Mouse (Mus musculus) brain, embryonic 14.5 days (tissue): ENCODE results near the gene Emsy. TPM values are rescaled to one million over a fixed set of nuclear protein-coding genes. Genes with fewer than 3 reads are reported as not detected.

Experiments used
- DNase-seq: peaks from one replicate; pipeline ENCODE4 v3.0.0-alpha.2; 2011; ENCODE audit warnings: low read depth
- CTCF ChIP-seq: fragments of 200-500 bp; IDR thresholded peaks from 2 replicates; pipeline ENCODE4 v1.5.1; 2012; ENCODE audit warnings: inconsistent platforms, mild to moderate bottlenecking, moderate library complexity, borderline replicate concordance; ENCODE audit not compliant: insufficient read depth, insufficient read length; ENCODE audit errors: extremely low read depth
- POLR2A ChIP-seq: fragments of 200-500 bp; IDR thresholded peaks from 2 replicates; pipeline ENCODE4 v1.6.1; 2012; ENCODE audit warnings: mild to moderate bottlenecking, inconsistent platforms, borderline replicate concordance; ENCODE audit not compliant: poor library complexity, insufficient read depth, insufficient read length, severe bottlenecking; ENCODE audit errors: extremely low read depth
- polyA plus RNA-seq: library from polyadenylated mRNA; depleted of rRNA; stranded (reverse); fragments of >200 nt; gene quantifications from 2 replicates; pipeline ENCODE4 v1.2.3, GENCODE M21; 2012

Emsy gene
- polyA plus RNA-seq, 1 experiment: 66.7 TPM

DNA sequence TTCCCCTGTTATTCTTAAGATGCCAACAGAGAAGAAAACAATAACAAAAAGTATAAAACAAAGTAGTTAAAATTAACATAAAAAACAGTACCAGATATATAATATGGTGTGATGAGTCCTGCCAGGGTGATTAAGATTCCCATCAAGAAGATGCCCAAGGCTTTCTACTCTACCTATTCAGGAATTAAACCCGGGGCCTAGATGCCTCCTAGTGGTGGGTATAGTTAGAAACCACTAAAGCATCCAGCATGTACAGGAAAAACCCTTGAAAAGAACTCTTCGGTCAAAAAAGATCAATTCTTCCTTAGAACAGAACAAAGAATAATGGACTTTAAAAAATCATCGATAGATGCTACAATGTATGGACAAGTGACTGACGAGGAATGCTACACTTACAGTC, 49.4 kb downstream of the Emsy start:
- no peak for TF ChIP-seq POLR2A
- peak; percentile 12; the same call in 1 of the 2 replicates for TF ChIP-seq CTCF
- DNase-seq: peak; percentile 33

DNA sequence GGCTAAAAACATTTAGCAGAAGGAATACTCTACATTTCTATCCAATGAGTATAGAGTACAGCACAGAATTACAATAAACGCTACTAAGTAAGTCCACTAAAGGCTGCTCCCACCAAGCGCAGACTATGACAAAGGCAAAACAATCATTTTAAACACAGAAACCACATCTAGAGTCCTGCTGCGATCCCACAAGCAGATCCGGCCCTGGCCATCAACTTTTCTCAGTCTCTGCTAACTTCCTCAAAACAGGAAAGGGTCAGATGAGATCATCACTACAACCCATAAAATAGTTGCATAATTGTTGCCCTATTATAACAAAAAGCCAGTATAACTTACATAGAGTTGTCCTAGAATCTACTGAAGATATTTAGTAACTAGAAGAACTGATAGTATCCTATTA, 54.9 kb downstream of the Emsy start:
- TF ChIP-seq CTCF (no peak), POLR2A (no peak)
- no peak for DNase-seq

- TF ChIP-seq CTCF: no peak
- no peak for TF ChIP-seq POLR2A
- no peak for DNase-seq
Observed at GRCm38 (mm10) chr7:98597402-98597801, 59.2 kb downstream of the Emsy start.

- no peak for DNase-seq
- no peak for TF ChIP-seq CTCF
- TF ChIP-seq POLR2A: no peak
Observed at GRCm38 (mm10) chr7:98594731-98595130, 61.9 kb downstream of the Emsy start.

- no peak for DNase-seq
- TF ChIP-seq CTCF (no peak), POLR2A (no peak)
Observed at GRCm38 (mm10) chr7:98593276-98593675, 63.3 kb downstream of the Emsy start.

DNA sequence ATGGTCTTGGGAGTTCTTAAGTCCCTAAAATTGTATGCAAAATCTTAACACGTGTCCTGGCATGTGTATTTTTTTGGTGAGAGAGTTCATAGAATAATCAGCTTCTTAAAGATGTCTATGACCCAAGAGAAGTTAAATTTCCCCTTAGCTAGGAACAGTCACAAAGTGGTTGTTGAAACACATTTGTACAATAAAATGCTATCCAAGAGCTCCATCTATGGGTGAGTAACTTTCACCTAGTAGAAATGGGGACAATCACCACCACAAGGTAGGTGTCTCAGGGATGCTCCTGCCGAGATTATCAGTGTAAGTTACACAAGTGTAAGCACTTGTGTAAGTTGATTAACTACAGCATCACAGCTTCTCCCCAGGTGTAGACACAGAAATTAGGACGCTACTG, 67.6 kb downstream of the Emsy start:
- DNase-seq: peak; percentile 40
- no peak for TF ChIP-seq POLR2A
- TF ChIP-seq CTCF: 0 out of 2 replicates have a peak, but pooled peaks have one; percentile 19

GRCm38 (mm10) chr7:98586313-98586712, 70.3 kb downstream of the Emsy start:
- DNase-seq: no peak
- no peak for TF ChIP-seq POLR2A
- no peak for TF ChIP-seq CTCF

- TF ChIP-seq CTCF: no peak
- no peak for DNase-seq
Observed at GRCm38 (mm10) chr7:98584555-98584954, 72.0 kb downstream of the Emsy start.

DNA sequence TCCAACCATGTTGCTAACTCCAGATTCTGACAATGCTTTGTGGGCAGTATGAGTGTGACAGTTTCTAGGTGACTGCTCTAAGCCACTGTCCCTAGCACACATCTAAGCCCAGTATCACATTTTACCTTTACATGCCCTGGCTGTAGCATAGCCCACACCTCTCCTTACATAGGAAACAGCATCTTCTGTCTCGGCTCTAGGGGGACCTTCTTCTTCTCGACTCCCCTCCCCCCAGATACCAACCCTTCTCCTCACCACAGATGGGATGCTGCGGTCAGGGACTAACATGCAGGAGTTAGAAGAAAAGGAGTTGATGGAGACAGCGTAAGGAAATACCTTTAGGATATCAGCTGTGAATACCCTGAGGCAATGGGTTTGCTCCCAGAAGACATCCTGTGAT, 75.3 kb downstream of the Emsy start:
- no peak for TF ChIP-seq POLR2A
- TF ChIP-seq CTCF: no peak

DNA sequence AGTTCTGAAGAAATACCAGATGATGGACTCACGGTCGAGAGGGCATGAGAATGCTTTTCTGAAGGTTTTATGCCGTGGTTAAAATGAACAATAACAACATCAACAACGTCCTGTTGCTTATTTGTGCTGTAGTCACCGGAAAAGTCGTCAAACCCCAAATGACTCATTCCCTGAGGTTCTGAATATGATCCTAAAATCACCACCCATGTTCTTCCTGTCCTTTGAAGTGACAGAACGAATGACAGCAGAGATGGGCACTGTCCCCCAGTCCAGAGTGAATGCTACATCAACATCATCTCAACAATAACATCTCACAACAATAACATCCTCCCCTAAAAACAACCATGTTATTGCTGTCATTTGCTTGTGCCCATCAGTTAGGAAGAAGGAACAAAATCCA, 76.1 kb downstream of the Emsy start:
- DNase-seq: no peak
- TF ChIP-seq CTCF (no peak), POLR2A (no peak)

More for the DNA sequence above, 75.3 kb downstream of the Emsy start:
- DNase-seq: no peak

DNA sequence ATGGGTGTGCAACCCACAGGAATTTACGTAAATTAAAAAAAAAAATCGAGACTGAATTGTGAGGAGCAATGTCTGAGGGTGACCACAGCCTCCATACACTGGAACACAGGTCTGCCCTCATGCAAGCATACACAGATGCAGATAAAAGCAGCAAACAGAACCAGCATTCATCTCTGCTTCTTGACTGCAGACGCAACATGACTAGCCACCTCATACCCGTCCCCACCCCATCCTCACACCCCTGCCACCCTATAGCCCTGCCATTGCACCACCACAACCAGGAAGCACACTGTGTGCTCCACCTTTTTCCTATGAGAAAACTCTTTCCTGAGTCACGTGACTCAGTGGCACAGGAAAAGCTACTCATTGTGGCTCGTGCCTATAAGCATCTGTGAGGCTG, 76.9 kb downstream of the Emsy start:
- DNase-seq: no peak
- TF ChIP-seq POLR2A (no peak), CTCF (no peak)

DNA sequence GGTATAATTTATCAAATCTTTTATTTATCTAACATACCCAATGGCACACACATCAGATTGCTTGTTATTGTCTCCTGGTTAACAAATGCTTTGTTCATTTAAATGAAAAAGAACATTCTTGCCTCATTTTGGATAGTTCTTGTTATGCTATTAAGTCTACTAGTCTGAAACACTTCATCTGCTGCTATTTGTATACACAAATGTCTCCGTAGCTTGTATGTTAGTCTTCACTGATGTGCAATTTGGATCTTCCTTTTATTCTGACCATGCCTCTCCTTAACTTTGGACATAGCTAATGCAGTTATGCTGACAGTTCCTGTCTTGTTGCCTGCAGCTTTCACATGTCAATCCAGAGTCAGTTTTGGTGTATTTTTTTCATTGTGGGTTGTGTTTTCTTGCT, 79.1 kb downstream of the Emsy start:
- no peak for DNase-seq
- no peak for TF ChIP-seq CTCF
- TF ChIP-seq POLR2A: no peak

GRCm38 (mm10) chr7:98575651-98576239, 80.8 kb downstream of the Emsy start:
- DNase-seq: no peak

DNA sequence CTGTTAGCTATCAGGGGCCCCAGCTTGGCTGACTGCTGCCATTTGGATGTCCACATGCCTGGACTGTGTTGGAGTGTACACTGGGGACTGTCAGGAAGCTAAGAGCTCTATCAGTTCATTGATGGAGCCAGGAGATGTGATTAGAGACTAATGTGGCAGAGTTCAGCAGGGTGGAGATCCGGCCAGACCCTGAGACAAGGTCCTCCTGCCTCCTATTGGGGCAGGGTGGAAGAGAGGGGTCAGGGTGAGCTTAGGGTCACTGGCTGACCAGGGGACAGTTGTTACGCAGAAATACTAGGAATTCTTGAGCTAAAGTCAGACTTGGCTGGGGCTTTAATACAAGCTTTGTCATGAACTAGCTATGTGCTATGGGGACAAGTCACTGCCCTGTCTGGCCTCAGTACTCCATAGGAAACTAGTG, 81.8 kb downstream of the Emsy start:
- TF ChIP-seq CTCF: no peak
- TF ChIP-seq POLR2A: no peak
- no peak for DNase-seq

More at GRCm38 (mm10) chr7:98575651-98576239, 80.8 kb downstream of the Emsy start:
- TF ChIP-seq POLR2A: no peak
- TF ChIP-seq CTCF: no peak
